Mouse (Mus musculus) lung, postnatal 10 days (tissue): ENCODE measurements around the gene Btbd9.

Experiments
- DNase-seq: peaks from one replicate; pipeline ENCODE4 v3.0.0; 2021

Btbd9 gene

GRCm38 (mm10) chr17:30328924-30329323 lies 247.4 kb downstream of the Btbd9 start:
- no peak for DNase-seq

DNA sequence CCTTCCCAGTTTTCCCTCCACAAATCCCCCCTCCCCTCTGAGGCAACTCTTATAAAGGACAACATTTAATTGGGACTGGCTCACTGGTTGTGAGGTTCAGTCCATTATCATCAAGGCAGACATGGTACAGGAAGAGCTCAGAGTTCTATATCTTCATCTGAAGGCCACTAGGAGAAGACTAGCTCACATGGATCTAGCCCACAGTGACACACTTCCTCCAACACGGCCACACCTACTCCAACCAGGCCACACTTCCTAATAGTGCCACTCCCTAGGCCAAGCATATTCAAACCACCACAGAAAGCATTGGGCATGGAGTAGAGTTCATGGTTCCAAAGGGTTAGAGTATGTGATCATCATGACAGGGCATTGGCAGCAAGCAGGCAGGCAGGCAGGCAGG lies 249.4 kb downstream of the Btbd9 start:
- DNase-seq = no peak

DNA sequence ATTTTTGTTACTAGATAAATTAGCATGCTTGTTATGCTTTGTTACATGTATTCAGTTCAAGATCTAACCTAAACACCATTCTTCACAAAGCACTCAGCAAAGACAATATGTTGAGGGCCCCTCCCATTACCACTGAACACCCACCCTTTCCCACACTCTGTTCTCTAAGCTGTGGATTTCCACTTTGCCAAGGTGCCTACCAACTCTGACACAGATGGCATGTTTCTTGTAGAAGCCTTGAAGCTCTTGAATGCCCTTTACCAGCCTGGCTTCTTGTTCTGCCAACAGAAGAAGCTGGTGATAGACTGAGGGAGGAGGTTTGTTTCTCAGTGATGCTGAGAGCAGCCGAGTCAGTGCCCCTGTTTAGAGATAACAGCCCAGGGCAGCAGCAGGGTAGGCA lies 256.0 kb downstream of the Btbd9 start:
- no peak for DNase-seq

- DNase-seq = no peak
Measured at GRCm38 (mm10) chr17:30312688-30313087, 263.6 kb downstream of the Btbd9 start.

DNA sequence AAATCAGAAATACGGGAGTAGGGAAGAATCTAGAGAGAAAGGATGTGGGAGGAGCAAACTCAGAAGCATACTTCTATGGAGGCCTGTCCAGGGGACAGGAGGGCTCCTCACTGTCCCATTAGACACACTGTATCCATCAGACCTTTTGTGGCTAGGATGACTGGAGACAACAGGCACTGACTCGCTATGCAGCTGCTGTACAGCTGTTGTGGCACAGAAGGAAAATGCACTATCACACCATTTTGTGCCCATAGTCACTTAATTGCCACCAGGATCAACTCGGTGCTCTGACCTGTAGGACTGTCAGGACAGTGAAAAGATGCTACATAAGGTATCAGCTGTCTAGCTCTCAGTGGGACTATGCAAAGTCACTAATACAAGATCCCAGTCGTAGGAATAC lies 266.7 kb downstream of the Btbd9 start:
- no peak for DNase-seq

- no peak for DNase-seq
Measured at GRCm38 (mm10) chr17:30308889-30309288, 267.4 kb downstream of the Btbd9 start.

GRCm38 (mm10) chr17:30308317-30308716 lies 268.0 kb downstream of the Btbd9 start:
- DNase-seq = no peak

- DNase-seq = no peak
Measured at GRCm38 (mm10) chr17:30307168-30307567, 269.1 kb downstream of the Btbd9 start.

- no peak for DNase-seq
Measured at GRCm38 (mm10) chr17:30304766-30305165, 271.5 kb downstream of the Btbd9 start.

GRCm38 (mm10) chr17:30301338-30301737 lies 274.9 kb downstream of the Btbd9 start:
- peak; percentile 62 for DNase-seq

GRCm38 (mm10) chr17:30297432-30297831 lies 278.9 kb downstream of the Btbd9 start:
- DNase-seq = no peak

DNA sequence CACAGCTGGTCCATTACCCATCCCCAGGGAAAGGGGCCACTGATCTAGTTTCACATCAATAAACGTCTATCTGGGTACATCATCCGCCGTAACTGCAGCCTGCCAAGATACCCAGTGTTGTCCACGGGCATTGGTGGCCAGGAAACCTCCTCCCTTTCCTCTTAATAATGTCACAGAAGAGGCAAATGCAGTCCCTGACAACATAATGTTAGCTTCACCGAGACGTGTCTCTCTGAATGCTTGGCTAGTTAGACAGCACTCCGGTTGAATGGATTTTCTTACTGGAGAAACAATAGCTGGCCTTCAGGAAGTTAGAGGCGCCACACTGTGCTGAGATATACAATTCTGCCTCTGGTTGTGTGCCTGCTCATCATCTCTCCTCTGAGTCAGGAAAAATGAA lies 280.2 kb downstream of the Btbd9 start:
- DNase-seq = no peak

- no peak for DNase-seq
Measured at GRCm38 (mm10) chr17:30292666-30293065, 283.6 kb downstream of the Btbd9 start.

GRCm38 (mm10) chr17:30285641-30286040 lies 290.6 kb downstream of the Btbd9 start:
- DNase-seq = no peak

- DNase-seq = no peak
Measured at GRCm38 (mm10) chr17:30283460-30284050, 292.7 kb downstream of the Btbd9 start.

DNA sequence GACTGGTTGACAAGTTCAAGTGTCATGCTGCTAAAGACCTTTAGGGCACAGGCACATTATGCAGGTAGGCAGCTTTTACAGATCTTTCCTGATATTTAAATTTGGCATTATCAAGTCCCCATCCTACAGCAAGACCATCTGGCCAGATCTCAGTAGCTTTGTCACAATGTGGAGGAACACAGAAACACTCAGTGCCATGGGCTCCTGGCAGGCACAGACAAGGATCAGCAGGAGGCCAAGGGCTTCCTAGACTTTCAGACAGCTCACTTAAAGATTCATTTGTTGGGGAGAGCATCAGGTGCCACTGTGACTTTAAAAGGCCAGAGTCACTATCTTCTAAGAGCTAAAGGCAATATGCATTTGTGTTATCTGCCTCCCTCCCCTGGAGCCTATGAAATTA lies 293.3 kb downstream of the Btbd9 start:
- no peak for DNase-seq

GRCm38 (mm10) chr17:30280323-30281118 lies 295.8 kb downstream of the Btbd9 start:
- peak; percentile 51 for DNase-seq

- no peak for DNase-seq
Measured at GRCm38 (mm10) chr17:30279684-30280083, 296.6 kb downstream of the Btbd9 start.

DNA sequence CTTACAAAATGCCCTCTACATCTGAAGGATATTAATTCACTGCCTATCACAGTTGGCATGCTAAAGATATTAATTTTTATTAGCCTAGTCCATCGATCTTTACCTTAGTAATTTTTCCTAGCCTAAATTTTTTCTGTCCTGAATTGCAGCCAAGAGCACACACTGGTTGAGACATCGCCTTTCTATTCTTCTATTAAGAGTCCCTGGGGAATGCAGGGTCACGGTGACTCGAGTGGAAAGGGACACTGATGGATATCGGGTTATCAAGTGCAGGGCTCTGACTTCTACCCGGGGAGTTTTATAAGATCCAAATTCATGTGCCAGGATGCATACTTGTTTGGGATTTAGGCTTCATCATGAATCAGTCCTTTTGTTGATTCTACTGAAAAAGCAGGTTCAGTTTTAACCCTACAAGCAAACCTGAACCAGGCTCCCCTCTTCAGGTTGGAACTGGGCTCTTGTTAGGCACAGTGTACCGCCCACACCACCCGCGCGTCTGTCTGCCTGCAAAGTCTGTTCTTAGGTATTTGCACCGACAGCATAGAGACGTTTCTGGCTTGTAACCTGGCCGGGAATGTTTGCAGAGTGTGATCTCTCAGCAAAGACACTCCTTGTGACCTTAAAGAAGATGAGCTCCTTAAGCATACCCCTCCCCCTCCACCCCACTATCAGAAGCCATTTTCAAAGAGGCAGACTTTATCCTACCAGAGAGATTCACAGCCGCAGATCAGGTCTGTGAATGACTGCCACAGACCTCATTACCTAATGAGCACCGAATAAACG lies 297.5 kb downstream of the Btbd9 start:
- no peak for DNase-seq

GRCm38 (mm10) chr17:30276477-30276876 lies 299.8 kb downstream of the Btbd9 start:
- DNase-seq = no peak

GRCm38 (mm10) chr17:30272769-30273168 lies 303.5 kb downstream of the Btbd9 start:
- no peak for DNase-seq

- no peak for DNase-seq
Measured at GRCm38 (mm10) chr17:30269136-30270063, 306.9 kb downstream of the Btbd9 start.

DNA sequence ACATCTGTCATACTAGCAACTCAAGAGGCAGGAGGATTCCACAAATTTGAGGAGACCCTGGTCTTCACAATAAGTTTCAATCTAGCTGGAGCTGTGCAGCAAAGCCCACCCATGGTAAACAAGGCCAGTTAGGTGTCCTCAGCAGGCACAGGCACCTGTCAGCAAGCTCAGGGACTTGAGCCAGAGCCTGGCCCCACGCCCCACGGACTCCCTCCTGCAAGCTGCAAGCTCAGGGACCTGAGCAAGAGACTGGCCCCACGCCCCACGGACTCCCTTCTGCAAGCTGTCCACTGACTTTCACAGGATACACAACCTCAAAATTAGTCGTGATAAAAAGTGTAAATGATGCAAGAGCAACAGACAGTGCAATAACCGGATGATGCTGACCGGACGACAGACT lies 307.8 kb downstream of the Btbd9 start:
- no peak for DNase-seq
